Mouse (Mus musculus) spleen, adult 2 months (tissue): ENCODE data around the gene Ptprm. TPM values are rescaled to one million over a fixed set of nuclear protein-coding genes. Genes with fewer than 3 reads are reported as not detected.

Experiments used
- DNase-seq, 2 experiments: peaks; one replicate each; pipeline versions ENCODE4 v3.0.0 to v3.0.0-alpha.2; 2012 to 2021; ENCODE audit warnings: low spot score in 2 of 2, low read depth in 1 of 2
- H3K27ac ChIP-seq: fragments of 200-500 bp; 2 replicates; pipeline ENCODE4 v1.5.1; 2012; ENCODE audit warnings: low read length, inconsistent platforms; ENCODE audit not compliant: insufficient read depth
- H3K27me3 ChIP-seq: fragments of 200-500 bp; 2 replicates; pipeline ENCODE4 v1.6.1; 2012; ENCODE audit warnings: mild to moderate bottlenecking, moderate library complexity, low read length, inconsistent platforms; ENCODE audit not compliant: control insufficient read depth, insufficient read depth
- H3K36me3 ChIP-seq: fragments of 200-500 bp; 2 replicates; pipeline ENCODE4 v1.6.1; 2012; ENCODE audit warnings: mild to moderate bottlenecking, low read length, inconsistent platforms; ENCODE audit not compliant: control insufficient read depth, insufficient read depth
- H3K4me1 ChIP-seq: fragments of 200-500 bp; 2 replicates; pipeline ENCODE4 v1.6.1; 2011; ENCODE audit warnings: inconsistent platforms; ENCODE audit not compliant: control insufficient read depth, insufficient read depth, insufficient read length
- H3K4me3 ChIP-seq: fragments of 200-500 bp; 2 replicates; pipeline ENCODE4 v1.5.1; 2011; ENCODE audit warnings: mild to moderate bottlenecking, inconsistent platforms; ENCODE audit not compliant: insufficient read depth, insufficient read length; ENCODE audit errors: extremely low read depth
- CTCF ChIP-seq: fragments of 200-500 bp; IDR thresholded peaks from 2 replicates; pipeline ENCODE4 v1.5.1; 2011; ENCODE audit warnings: mild to moderate bottlenecking, inconsistent platforms; ENCODE audit not compliant: insufficient read depth, insufficient read length, insufficient replicate concordance; ENCODE audit errors: extremely low read depth
- POLR2A ChIP-seq: fragments of 200-500 bp; IDR thresholded peaks from 2 replicates; pipeline ENCODE4 v1.6.1; 2011; ENCODE audit warnings: low read depth, low read length, inconsistent platforms
- WGBS: fragments of 180-500 bp; shearing (Covaris S2); methylation state at CpG from one replicate; pipeline ENCODE4 v1.1.7; 2018; 5-methylcytosine and 5-hydroxymethylcytosine counted together
- polyA plus RNA-seq: library from polyadenylated mRNA; depleted of rRNA; stranded (reverse); fragments of >200 nt; gene quantifications from 2 replicates; pipeline ENCODE4 v1.2.3, GENCODE M21; 2012

Gene Ptprm
- polyA plus RNA-seq, 1 experiment: 5.0 TPM

DNA sequence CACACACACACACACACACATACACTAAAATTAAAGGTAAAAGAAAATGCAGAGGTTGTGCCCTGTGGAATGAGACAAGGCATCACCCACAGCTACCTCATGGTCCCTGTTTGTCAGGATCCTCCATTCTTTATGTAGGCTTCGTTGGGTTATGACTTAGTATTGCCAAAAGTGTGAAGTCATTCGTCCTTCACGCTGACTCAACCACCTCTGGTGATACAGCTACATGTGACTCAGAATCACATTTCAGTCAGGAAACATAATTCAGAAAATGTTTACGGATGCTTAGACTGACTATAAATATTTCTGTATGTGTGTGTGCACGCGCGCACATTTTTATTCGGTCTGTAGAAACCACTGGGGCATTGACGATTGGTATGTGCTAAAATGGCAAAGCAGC, 121.2 kb downstream of the Ptprm start:
- WGBS: 89% methylated on average over 9 of the region's 9 CpGs
- Histone ChIP-seq H3K27ac (no peak overlapping the region), H3K4me3 (no peak overlapping the region), H3K36me3 (no peaks in the 10 kb centered on the region), H3K27me3 (no peaks in the 10 kb centered on the region), H3K4me1 (no peaks in the 10 kb centered on the region)
- DNase-seq: no peak
- TF ChIP-seq CTCF: no peak
- TF ChIP-seq POLR2A: no peak

DNA sequence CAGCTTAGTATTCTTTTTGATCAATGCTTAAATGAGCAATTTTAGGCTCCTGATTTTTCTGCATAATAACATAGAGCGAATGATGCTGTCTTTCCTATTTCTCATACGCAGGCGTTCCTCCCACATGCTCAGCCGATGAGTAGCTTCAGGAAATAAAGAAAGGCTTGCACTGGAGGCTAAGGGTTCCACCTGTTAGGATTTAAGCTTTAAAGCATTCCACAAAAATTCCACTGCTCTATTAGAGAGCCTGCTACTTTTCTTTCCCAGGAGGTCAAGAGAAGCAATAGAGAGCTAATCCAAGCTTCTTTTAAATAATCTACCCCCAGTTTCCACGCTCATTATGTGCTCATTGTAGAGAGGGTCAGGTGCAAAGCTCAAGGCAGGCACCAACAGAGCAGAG, 127.3 kb downstream of the Ptprm start:
- H3K36me3 ChIP-seq: no peaks in the 10 kb centered on the region
- WGBS: 84% methylated on average over 5 of the region's 5 CpGs
- H3K4me1 ChIP-seq: no peaks in the 10 kb centered on the region
- TF ChIP-seq CTCF (no peak), POLR2A (no peak)
- DNase-seq: no peak
- no peaks in the 10 kb centered on the region for H3K27me3 ChIP-seq
- no peak overlapping the region for H3K27ac ChIP-seq
- H3K4me3 ChIP-seq: no peak overlapping the region

DNA sequence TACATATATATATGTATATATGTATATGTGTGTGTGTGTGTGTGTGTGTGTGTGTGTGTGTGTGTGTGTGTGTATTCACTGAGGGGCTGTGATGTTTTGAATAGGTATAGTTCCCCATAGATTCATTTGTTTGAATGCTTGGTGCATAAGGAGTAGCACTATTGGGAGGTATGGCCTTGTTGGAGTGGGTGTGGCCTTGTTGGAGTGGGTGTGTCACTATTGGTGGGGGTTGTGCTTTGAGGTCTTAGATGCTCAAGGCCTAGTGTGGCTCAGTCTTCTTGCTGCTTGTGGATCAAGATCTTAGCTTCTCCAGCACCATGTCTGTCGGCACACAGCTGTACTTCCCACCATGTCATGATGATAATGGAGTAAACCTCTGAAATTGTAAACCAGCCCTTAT, 138.9 kb downstream of the Ptprm start:
- DNase-seq: no peak
- H3K27ac ChIP-seq: no peak overlapping the region
- no peak overlapping the region for H3K4me3 ChIP-seq
- H3K27me3 ChIP-seq: no peaks in the 10 kb centered on the region
- no peaks in the 10 kb centered on the region for H3K36me3 ChIP-seq
- WGBS: 90% methylated on average over 1 of the region's 1 CpGs
- no peak for TF ChIP-seq POLR2A
- no peak for TF ChIP-seq CTCF
- no peaks in the 10 kb centered on the region for H3K4me1 ChIP-seq

DNA sequence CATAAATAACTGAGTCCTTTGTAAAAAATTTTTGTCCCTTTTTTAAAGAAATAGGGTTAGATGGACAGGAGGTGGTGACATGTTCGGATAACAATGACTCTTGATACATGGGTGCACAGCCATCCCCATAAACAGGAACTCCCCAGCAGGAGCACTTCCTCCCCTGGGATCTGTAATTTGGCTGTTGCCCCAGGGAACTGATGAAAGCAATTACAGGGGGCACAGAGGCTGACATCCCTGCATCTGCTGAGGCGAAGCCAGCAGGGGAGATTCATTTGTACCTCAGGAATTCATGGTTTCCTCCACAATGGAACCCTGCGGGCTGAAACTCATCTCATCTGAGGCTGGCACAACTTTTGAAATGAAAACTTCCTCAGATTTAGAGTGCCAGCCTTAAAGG, 140.5 kb downstream of the Ptprm start:
- Histone ChIP-seq H3K4me1 (no peaks in the 10 kb centered on the region), H3K4me3 (no peak overlapping the region), H3K27ac (no peak overlapping the region), H3K36me3 (no peaks in the 10 kb centered on the region), H3K27me3 (no peaks in the 10 kb centered on the region)
- no peak for DNase-seq
- no peak for TF ChIP-seq POLR2A
- no peak for TF ChIP-seq CTCF
- 30% methylated on average over 3 of the region's 3 CpGs for WGBS

DNA sequence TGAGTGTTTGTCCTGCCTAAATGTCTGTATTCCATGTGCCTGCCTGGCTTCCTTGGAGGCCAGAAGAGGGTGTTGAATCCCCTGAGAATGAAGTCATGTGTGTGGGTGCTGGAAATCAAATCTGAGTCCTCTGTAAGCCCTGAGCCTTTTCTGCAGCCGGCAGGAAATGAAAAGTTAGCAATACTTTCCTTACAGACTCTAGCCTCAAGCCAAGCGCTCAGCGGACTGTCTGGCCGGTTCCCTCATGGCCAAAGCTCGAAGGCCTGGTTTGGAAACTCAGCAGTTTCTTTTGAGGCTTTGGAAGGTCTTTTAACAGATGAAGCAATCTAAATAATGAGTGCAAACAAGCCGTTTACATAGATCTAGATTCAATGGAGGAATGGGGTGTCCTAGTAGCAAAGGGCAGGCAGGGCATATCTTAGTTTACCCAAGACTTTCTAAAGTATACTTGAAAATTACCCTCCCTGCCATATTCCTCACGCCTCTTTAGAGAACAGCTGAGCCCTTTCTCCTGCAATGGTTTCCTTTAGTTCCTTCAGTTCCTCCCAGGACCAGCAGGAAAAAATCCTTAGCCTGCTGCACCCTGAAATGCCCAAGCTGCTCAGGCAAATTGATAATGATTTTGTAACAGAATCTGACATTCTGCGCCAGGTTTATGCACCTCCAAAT, 144.4 kb downstream of the Ptprm start:
- no peak overlapping the region for H3K4me3 ChIP-seq
- no peaks in the 10 kb centered on the region for H3K36me3 ChIP-seq
- no peak overlapping the region for H3K27ac ChIP-seq
- no peaks in the 10 kb centered on the region for H3K27me3 ChIP-seq
- no peak for DNase-seq
- no peaks in the 10 kb centered on the region; the same call in 1 of the 2 replicates for H3K4me1 ChIP-seq
- TF ChIP-seq CTCF: no peak
- no peak for TF ChIP-seq POLR2A
- 82% methylated on average over 8 of the region's 8 CpGs for WGBS

DNA sequence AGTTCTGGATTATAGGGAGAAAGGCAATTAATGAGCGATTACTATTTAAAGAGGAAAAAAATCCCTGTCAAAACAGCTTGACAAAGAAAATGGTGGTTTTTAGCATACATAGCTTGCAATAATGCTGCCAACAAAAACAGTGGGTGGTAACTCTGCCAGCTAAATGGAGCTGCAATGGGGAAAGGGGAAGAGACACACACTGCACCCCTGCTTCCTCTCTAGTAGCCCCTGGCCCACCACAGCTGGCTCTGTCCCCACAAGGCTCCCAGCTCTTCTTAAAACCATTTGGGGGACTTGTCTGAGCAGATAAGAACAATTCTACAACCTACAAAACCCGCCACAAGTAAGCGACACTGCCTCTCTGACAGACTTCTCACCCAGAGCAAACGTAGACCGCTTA, 145.7 kb downstream of the Ptprm start:
- Histone ChIP-seq H3K4me3 (no peak overlapping the region), H3K4me1 (no peaks in the 10 kb centered on the region; the same call in 1 of the 2 replicates), H3K27me3 (no peaks in the 10 kb centered on the region), H3K36me3 (no peaks in the 10 kb centered on the region), H3K27ac (no peak overlapping the region)
- WGBS: 55% methylated on average over 5 of the region's 5 CpGs
- no peak for DNase-seq
- TF ChIP-seq CTCF: no peak
- TF ChIP-seq POLR2A: no peak

DNA sequence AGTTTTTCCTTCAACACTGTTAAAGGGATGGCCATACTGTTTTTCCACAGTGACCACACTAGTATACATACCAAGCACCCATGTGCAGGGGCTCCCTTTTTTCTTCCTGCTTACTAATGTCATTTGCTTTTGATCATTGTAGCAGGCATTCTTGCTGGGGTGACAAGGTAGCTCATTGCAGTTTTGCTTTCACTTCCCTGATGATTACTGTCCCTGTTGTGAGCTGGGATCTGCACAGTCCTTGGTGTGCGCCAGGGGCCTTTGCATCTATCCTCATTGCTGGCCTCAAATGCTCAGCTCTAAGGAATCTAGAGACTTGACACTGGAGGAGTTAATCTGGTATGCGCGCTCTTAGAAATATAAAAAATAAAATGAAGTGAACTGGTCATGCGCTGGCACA, 147.3 kb downstream of the Ptprm start:
- Histone ChIP-seq H3K27ac (no peak overlapping the region), H3K27me3 (no peaks in the 10 kb centered on the region), H3K4me3 (no peak overlapping the region), H3K36me3 (no peaks in the 10 kb centered on the region), H3K4me1 (no peaks in the 10 kb centered on the region; the same call in 1 of the 2 replicates)
- no peak for TF ChIP-seq POLR2A
- TF ChIP-seq CTCF: no peak
- WGBS: 85% methylated on average over 4 of the region's 4 CpGs
- DNase-seq: no peak
